Mouse (Mus musculus) induced T-regulatory cell, adult 2 months (primary cell): Measurements from ENCODE around the gene Pth1r.
"Not testable (repeated sequence)": the region's sequence is repeated elsewhere in the genome, so short reads cannot be mapped to it uniquely, and the experiment has no call there.

Experiments
- DNase-seq: peaks from one replicate; pipeline ENCODE4 v3.0.0-alpha.2; 2012; ENCODE audit warnings: low read depth

Gene Pth1r

GRCm38 (mm10) chr9:110713389-110713788 is 33.6 kb downstream of the Pth1r start:
- DNase-seq: no peak

- no peak for DNase-seq
Observed at GRCm38 (mm10) chr9:110712545-110712944, 34.4 kb downstream of the Pth1r start.

GRCm38 (mm10) chr9:110711996-110712395 is 34.9 kb downstream of the Pth1r start:
- DNase-seq: no peak

GRCm38 (mm10) chr9:110711532-110711931 is 35.4 kb downstream of the Pth1r start:
- no peak for DNase-seq

GRCm38 (mm10) chr9:110709640-110710258 is 37.2 kb downstream of the Pth1r start:
- peak; percentile 93 for DNase-seq

GRCm38 (mm10) chr9:110706784-110707183 is 40.2 kb downstream of the Pth1r start:
- no peak for DNase-seq

GRCm38 (mm10) chr9:110703951-110704350 is 43.0 kb downstream of the Pth1r start:
- DNase-seq: no peak

- no peak for DNase-seq
Observed at GRCm38 (mm10) chr9:110702848-110703247, 44.1 kb downstream of the Pth1r start.

- no peak for DNase-seq
Observed at GRCm38 (mm10) chr9:110701114-110702032, 45.6 kb downstream of the Pth1r start.

GRCm38 (mm10) chr9:110699574-110699973 is 47.4 kb downstream of the Pth1r start:
- DNase-seq: no peak

GRCm38 (mm10) chr9:110697465-110697864 is 49.5 kb downstream of the Pth1r start:
- DNase-seq: no peak

GRCm38 (mm10) chr9:110696427-110696826 is 50.5 kb downstream of the Pth1r start:
- no peak for DNase-seq

- no peak for DNase-seq
Observed at GRCm38 (mm10) chr9:110695165-110695755, 51.7 kb downstream of the Pth1r start.

GRCm38 (mm10) chr9:110689261-110689779 is 57.6 kb downstream of the Pth1r start:
- no peak for DNase-seq

GRCm38 (mm10) chr9:110687846-110688245 is 59.1 kb downstream of the Pth1r start:
- no peak for DNase-seq

GRCm38 (mm10) chr9:110687061-110687460 is 59.9 kb downstream of the Pth1r start:
- no peak for DNase-seq

- DNase-seq: no peak
Observed at GRCm38 (mm10) chr9:110686472-110686871, 60.5 kb downstream of the Pth1r start.

GRCm38 (mm10) chr9:110685591-110685990 is 61.4 kb downstream of the Pth1r start:
- DNase-seq: peak; percentile 58

GRCm38 (mm10) chr9:110685187-110685586 is 61.8 kb downstream of the Pth1r start:
- DNase-seq: peak; percentile 65

- DNase-seq: peak; percentile 30
Observed at GRCm38 (mm10) chr9:110684100-110684831, 62.7 kb downstream of the Pth1r start.

GRCm38 (mm10) chr9:110683574-110684099 is 63.3 kb downstream of the Pth1r start:
- DNase-seq: no peak

- DNase-seq: not testable (repeated sequence)
Observed at GRCm38 (mm10) chr9:110682697-110683096, 64.2 kb downstream of the Pth1r start.
